Mouse (Mus musculus) hindbrain, embryonic 16.5 days (tissue): ENCODE results near the gene Pdia4. TPM values are rescaled to one million over a fixed set of nuclear protein-coding genes. Genes with fewer than 3 reads are reported as not detected.

ENCODE experiments used
- ATAC-seq: fragments of 200-750 bp; cut with Nextera tagmentation; 2 replicates; pipeline ENCODE4 v1.8.0; 2017; ENCODE audit warnings: moderate TSS enrichment, moderate library complexity
- H3K27ac ChIP-seq: fragments of 300-500 bp; sonication (generic); 2 replicates; pipeline ENCODE4 v1.5.1; 2014; ENCODE audit warnings: low read depth, mild to moderate bottlenecking, control low read depth, low read length, moderate library complexity
- H3K27me3 ChIP-seq: fragments of 300-500 bp; sonication (generic); replicated peaks from 2 replicates; pipeline ENCODE4 v1.6.1; 2014; ENCODE audit warnings: low read length; ENCODE audit not compliant: control insufficient read depth, insufficient read depth
- H3K36me3 ChIP-seq: fragments of 300-500 bp; sonication (generic); 2 replicates; pipeline ENCODE4 v1.6.1; 2014; ENCODE audit warnings: mild to moderate bottlenecking, low read length, moderate library complexity, mixed read lengths; ENCODE audit not compliant: control insufficient read depth, insufficient read depth
- H3K4me1 ChIP-seq: fragments of 300-500 bp; sonication (generic); 2 replicates; pipeline ENCODE4 v1.6.1; 2014; ENCODE audit warnings: low read depth, low read length; ENCODE audit not compliant: control insufficient read depth, insufficient read depth
- H3K4me2 ChIP-seq: fragments of 300-500 bp; sonication (generic); 2 replicates; pipeline ENCODE4 v1.6.1; 2014; ENCODE audit warnings: mild to moderate bottlenecking, low read length, control low read depth, moderate library complexity
- H3K4me3 ChIP-seq: fragments of 300-500 bp; sonication (generic); 2 replicates; pipeline ENCODE4 v1.5.1; 2014; ENCODE audit warnings: mild to moderate bottlenecking, low read length, control low read depth, moderate library complexity
- H3K9ac ChIP-seq: fragments of 300-500 bp; sonication (generic); 2 replicates; pipeline ENCODE4 v1.6.1; 2014; ENCODE audit warnings: low read depth, mild to moderate bottlenecking, control low read depth, low read length, moderate library complexity
- H3K9me3 ChIP-seq: fragments of 300-500 bp; sonication (generic); 2 replicates; pipeline ENCODE4 v1.6.1; 2014; ENCODE audit warnings: mild to moderate bottlenecking, low read length, moderate library complexity; ENCODE audit not compliant: control insufficient read depth
- WGBS: fragments of 180-500 bp; shearing (Covaris S2); extraction: QIAGEN DNeasy Blood & Tissue Kit; methylation state at CpG from one replicate; pipeline ENCODE4 v1.1.7; 2014; 5-methylcytosine and 5-hydroxymethylcytosine counted together
- polyA plus RNA-seq: library from polyadenylated mRNA; unstranded; fragments of >200 nt; fragmentation: Nextera tagmentation; extraction: Ambion mirVana; gene quantifications from 2 replicates; pipeline ENCODE4 v1.2.1, GENCODE M21; 2015

The Pdia4 gene
- polyA plus RNA-seq, 1 experiment from 2014 or later: 142 TPM

DNA sequence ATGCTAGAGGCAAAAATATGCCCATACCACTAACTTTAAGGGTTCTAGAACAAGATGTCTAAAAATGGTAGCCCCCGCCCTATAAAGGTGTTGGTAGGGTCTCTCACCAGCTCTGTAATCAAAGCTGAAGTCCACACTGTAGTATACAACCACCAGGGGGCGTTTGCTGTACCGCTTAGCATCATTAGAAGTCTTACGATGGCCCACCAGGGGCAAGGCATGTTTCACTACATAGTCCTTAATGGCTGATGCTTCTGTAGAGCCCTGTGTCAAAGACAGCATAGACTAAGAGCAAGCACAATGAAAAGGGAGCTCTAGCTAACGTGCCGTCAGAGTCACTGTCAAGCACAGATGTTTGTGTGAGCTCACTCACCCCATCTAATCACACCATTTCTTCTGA, 14.2 kb downstream of the Pdia4 start:
- peaks cover 60% of the 10 kb centered on the region for H3K36me3 ChIP-seq
- no peaks in the 10 kb centered on the region for H3K27me3 ChIP-seq
- no peak overlapping the region for H3K4me2 ChIP-seq
- WGBS: 50% methylated on average over 6 of the region's 6 CpGs
- no peak overlapping the region for H3K4me3 ChIP-seq
- no peak overlapping the region for H3K9ac ChIP-seq
- H3K9me3 ChIP-seq: no peaks in the 10 kb centered on the region
- H3K4me1 ChIP-seq: no peaks in the 10 kb centered on the region
- no peak overlapping the region for H3K27ac ChIP-seq
- ATAC-seq: peak; percentile 61; the same call in 1 of the 2 replicates

DNA sequence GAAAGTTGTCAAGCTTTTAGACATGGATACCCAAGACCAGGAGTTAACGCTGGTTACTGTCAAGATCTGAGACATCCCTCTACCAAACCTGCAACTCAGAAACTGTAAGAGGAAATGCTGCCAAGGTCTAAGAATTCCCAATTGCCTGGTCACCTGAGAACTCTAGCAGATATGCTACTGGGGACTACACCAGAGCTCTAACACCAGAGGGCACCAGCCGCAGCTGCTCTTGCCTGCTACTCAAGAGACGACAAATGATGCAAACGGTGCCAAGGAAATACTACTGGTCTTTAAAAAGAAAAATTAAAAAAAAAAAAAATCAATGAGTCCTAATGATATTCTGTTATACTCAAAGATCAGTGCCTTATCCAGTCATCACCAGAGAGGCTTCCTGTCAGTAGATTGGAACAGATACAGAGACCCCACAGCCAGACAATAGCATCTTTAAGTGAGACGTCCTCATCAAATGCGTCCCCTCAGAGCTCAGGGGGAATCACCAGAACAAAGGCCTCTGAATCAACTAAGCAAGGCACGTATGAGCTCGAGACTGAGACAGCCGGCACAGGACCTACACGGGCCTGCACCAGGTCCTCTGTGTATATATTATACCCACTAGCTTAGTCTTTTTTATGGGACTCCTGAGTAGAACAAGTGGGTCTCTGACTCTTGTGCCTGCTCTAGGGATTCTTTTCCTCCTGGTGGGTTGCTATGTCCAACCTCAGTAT, 19.0 kb downstream of the Pdia4 start:
- no peaks in the 10 kb centered on the region for H3K4me1 ChIP-seq
- 32% methylated on average over 10 of the region's 10 CpGs for WGBS
- H3K4me2 ChIP-seq: no peak overlapping the region
- H3K4me3 ChIP-seq: no peak overlapping the region
- H3K36me3 ChIP-seq: peaks cover 37% of the 10 kb centered on the region
- peak; percentile 28; the same call in 1 of the 2 replicates for ATAC-seq
- H3K27me3 ChIP-seq: no peaks in the 10 kb centered on the region
- no peak overlapping the region for H3K9ac ChIP-seq
- H3K27ac ChIP-seq: no peak overlapping the region
- H3K9me3 ChIP-seq: no peaks in the 10 kb centered on the region

DNA sequence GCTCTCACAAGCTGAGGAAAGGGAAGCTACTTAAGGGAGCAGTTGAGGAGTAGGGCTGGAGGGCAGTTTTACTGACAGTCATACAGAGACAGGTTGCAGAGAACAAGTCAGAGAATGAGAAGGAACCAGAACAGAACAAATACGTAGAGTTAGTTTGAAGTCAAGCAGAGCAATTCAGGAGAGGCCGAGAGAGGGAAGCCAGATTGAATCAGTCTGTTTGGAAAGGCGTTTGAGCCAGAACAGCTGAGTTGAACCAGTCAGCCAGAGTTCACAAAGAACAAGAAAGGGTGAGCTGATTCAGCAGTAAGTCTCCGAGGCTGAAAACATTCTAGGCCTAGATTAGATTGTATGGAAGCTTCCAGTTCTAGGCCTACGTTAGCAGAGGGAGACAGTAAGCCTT, 19.9 kb downstream of the Pdia4 start:
- H3K4me1 ChIP-seq: no peaks in the 10 kb centered on the region
- H3K4me3 ChIP-seq: no peak overlapping the region
- H3K4me2 ChIP-seq: no peak overlapping the region
- no peak overlapping the region for H3K9ac ChIP-seq
- no peak overlapping the region for H3K27ac ChIP-seq
- H3K27me3 ChIP-seq: no peaks in the 10 kb centered on the region
- WGBS: 83% methylated on average over 5 of the region's 5 CpGs
- H3K9me3 ChIP-seq: no peaks in the 10 kb centered on the region
- H3K36me3 ChIP-seq: peaks cover 29% of the 10 kb centered on the region
- ATAC-seq: no peak

DNA sequence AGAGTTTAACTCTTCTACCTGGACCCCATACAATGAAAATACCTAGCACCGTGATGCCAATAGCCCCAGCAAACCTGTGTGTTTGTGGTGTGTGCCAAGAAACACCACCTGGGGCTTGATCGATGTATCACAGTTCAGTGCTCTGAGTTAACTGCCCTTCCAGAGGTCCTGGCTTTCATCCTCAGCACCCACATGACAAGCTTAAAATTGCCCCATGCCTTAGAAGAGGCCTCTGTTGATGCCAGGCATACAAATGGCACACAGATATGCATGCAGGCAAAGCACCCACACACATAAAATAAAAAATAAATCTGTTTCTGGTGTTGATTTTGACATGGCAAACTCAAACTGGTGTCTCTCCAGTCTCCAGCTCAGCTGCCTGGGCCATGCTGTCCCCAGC, 20.7 kb downstream of the Pdia4 start:
- H3K4me3 ChIP-seq: no peak overlapping the region
- peaks cover 22% of the 10 kb centered on the region for H3K36me3 ChIP-seq
- no peak overlapping the region for H3K4me2 ChIP-seq
- WGBS: 88% methylated on average over 2 of the region's 2 CpGs
- H3K4me1 ChIP-seq: no peaks in the 10 kb centered on the region
- H3K9ac ChIP-seq: no peak overlapping the region
- H3K27ac ChIP-seq: no peak overlapping the region
- H3K27me3 ChIP-seq: no peaks in the 10 kb centered on the region
- H3K9me3 ChIP-seq: no peaks in the 10 kb centered on the region
- ATAC-seq: no peak

DNA sequence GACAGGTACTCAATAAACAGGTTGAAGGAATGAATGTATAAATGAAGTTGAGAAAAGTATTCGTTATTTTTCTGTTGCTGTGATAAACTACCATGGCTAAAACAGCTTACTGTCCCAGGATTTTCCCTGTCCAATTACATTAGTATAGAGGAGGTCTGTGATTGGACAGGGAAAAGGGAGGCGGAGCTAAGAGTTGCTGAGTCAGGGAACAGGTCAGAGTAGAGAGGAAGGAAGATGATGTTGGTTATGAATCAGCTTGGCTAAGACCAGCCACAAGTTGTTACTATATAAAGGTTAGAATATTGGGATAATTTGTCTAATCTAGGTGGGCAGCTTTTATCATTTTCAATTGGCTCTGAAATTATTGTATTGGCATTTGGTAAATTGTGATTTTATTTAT, 22.5 kb downstream of the Pdia4 start:
- Histone ChIP-seq H3K9me3 (no peaks in the 10 kb centered on the region), H3K4me3 (no peak overlapping the region), H3K36me3 (peaks cover 9% of the 10 kb centered on the region), H3K27ac (no peak overlapping the region), H3K27me3 (no peaks in the 10 kb centered on the region), H3K9ac (no peak overlapping the region), H3K4me2 (no peak overlapping the region), H3K4me1 (no peaks in the 10 kb centered on the region)
- ATAC-seq: no peak
- 62% methylated on average over 2 of the region's 2 CpGs for WGBS

DNA sequence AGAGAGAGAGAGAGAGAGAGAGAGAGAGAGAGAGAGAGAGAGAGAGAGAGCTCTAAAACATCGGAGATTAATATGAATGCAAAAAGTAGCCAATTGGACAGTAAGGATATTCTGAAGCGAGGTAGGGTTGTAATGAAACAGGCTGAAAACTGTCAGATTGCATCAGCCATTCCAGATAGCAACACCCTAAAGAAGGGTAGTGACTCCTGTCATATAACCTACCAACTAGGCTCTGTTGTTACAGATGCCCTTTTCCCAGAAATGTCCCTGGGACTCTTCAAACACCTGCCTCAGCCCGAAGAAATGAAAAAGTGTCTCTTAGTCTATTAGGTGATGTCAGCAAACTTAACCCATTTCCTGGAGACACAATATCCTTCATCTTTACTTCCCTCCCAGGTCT, 24.4 kb downstream of the Pdia4 start:
- Histone ChIP-seq H3K9me3 (no peaks in the 10 kb centered on the region), H3K9ac (peak overlapping the region; percentile 70), H3K36me3 (no peaks in the 10 kb centered on the region), H3K4me2 (peak overlapping the region; percentile 66), H3K4me3 (peak overlapping the region; percentile 50), H3K4me1 (no peaks in the 10 kb centered on the region), H3K27ac (peak overlapping the region; percentile 95), H3K27me3 (no peaks in the 10 kb centered on the region)
- 23% methylated on average over 3 of the region's 3 CpGs for WGBS
- ATAC-seq: 0 out of 2 replicates have a peak, but pooled peaks have one; percentile 26

DNA sequence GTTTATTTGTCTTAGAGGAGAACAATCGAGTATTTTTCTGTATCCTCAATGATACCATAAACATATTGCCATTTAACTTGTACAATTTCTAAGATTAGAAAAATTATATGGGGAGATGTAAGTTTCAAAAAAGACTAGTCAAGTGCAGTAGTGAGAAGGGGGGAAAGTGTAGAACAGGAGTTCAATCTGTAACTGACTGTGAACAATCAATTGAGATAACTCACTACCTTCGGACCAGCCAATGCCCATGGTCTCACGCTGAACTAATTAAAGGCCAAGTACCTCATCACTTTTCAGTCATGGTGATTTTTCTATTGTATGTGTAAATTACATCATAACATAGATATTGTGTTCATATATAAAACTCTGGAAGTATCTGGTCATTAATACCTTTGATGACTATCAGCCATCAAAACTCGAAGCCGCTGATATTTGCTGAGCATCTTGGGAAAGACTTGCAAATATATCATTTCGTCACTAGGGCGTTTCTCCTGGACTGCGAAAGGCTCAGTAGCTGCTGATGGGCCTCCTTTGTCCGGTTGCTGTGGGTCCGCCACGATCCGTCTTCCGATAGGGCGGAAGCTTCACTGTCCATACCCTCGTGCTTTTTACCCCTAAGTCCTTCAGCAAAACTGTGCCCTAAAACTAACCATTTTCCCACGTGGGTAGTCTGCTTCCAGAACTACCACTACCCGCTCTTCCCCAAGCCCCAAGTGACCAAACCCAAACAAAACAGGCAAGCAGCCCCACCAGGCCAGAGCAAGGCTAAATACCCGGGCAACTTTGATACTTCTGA, 25.1 kb downstream of the Pdia4 start:
- H3K4me3 ChIP-seq: peak overlapping the region; percentile 50
- peak overlapping the region; percentile 66 for H3K4me2 ChIP-seq
- WGBS: under 1% methylated on average over 18 of the region's 18 CpGs
- H3K27ac ChIP-seq: peak overlapping the region; percentile 95
- H3K9ac ChIP-seq: peak overlapping the region; percentile 70
- H3K4me1 ChIP-seq: no peaks in the 10 kb centered on the region
- no peaks in the 10 kb centered on the region for H3K27me3 ChIP-seq
- no peaks in the 10 kb centered on the region for H3K36me3 ChIP-seq
- ATAC-seq: peak; percentile 96
- no peaks in the 10 kb centered on the region for H3K9me3 ChIP-seq

DNA sequence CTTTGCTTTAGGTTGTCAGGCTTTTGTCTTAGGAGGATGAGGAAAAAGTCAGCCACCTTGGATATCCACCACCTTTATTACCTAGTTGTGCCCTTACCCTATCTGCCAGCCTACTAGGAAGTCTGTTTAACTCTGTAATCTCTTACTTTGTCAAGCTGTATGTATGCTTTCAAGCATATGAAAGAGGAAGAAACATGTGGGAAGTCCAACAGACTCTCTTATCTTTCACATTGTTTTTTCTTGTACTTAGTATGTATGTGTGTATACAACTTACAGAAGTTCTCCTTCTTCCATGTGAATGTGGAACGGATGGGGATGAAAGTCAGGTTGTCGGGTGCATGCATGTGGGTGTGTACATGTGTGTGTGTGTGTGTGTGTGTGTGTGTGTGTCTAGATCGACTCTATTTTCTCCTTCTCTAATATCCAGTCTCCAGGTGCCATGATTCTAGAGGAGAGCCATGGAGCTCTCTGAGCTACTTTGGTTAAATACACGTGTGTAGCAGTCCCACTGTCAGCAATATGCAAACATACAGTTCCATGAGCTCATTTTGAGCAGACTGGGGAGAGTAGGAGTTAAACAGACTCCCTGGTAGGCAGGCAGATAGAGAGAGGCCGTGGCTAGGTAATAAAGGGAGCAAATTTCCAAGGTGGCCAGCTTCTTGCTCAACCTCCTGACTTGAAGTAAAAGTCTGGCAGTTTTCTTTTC, 28.4 kb downstream of the Pdia4 start:
- Histone ChIP-seq H3K4me2 (no peak overlapping the region), H3K36me3 (no peaks in the 10 kb centered on the region), H3K27me3 (no peaks in the 10 kb centered on the region), H3K4me3 (no peak overlapping the region), H3K4me1 (peaks cover 3% of the 10 kb centered on the region), H3K9ac (no peak overlapping the region), H3K27ac (no peak overlapping the region), H3K9me3 (no peaks in the 10 kb centered on the region)
- ATAC-seq: no peak
- 83% methylated on average over 5 of the region's 5 CpGs for WGBS
